In the genomic region with DNA sequence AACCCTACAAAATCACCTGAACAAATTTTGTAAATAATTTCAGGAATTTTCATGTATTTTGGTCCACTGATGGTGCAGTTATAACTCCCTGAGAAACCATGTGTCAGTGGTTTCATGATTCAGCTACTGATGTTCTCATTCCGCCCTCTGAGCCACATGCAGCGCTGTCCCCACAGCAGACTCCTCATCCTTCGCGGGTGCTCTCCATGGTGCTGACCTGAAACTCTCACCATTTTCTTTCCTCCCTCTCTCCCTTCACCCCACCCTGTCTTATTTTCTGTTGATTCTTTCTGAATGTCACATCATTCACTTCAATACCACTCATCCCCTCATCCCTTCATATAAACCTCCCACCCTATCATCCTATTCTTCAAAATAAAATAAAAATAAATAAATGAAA, we compare ENCODE assay signal across 9 mouse cellular contexts.
DNase-seq lines count a peak whose midpoint lies in the region; ATAC-seq and TF ChIP-seq lines count a peak whose summit lies in the region.
"Had no signal": no experiment of that assay in that cellular context is flagged by ENCODE, and none has a peak within 500 bp of the region (broad histone marks: within the 10 kb centered on the region; RNA-seq: fewer than 3 reads in every experiment).

No protein-coding gene starts in this region.

- no peak for TF ChIP-seq POLR2A in limb, embryonic 14.5 days (IDR thresholded peaks at IDR 0.05; ENCODE audit: borderline replicate concordance, extremely low read depth, insufficient read depth, insufficient read length)

- H3K36me3 ChIP-seq in hindbrain, embryonic 10.5 days: no peaks in the 10 kb centered on the region
- H3K36me3 ChIP-seq in hindbrain, embryonic 13.5 days: no peaks in the 10 kb centered on the region
- no peaks in the 10 kb centered on the region for H3K36me3 ChIP-seq in G1E (replicated peaks)
- no peaks in the 10 kb centered on the region for H3K36me3 ChIP-seq in embryonic facial prominence, embryonic 10.5 days (replicated peaks)
- H3K36me3 ChIP-seq in limb, embryonic 14.5 days (ENCODE audit: control insufficient read depth, insufficient read depth, low read length): no peaks in the 10 kb centered on the region
- H3K36me3 ChIP-seq: heart, embryonic 13.5 days had no signal

- H3K4me2 ChIP-seq in hindbrain, embryonic 13.5 days: no peak overlapping the region
- H3K4me2 ChIP-seq in limb, embryonic 14.5 days (replicated peaks; ENCODE audit: low read depth, low read length, severe bottlenecking): no peak overlapping the region
- H3K4me2 ChIP-seq: heart, embryonic 13.5 days had no signal

- no peaks in the 10 kb centered on the region for H3K4me1 ChIP-seq in hindbrain, embryonic 10.5 days (replicated peaks)
- H3K4me1 ChIP-seq in hindbrain, embryonic 13.5 days (replicated peaks): no peaks in the 10 kb centered on the region
- H3K4me1 ChIP-seq in G1E (ENCODE audit: insufficient read depth, low read depth, low read length): no peaks in the 10 kb centered on the region
- no peaks in the 10 kb centered on the region for H3K4me1 ChIP-seq in embryonic facial prominence, embryonic 10.5 days
- no peaks in the 10 kb centered on the region for H3K4me1 ChIP-seq in limb, embryonic 14.5 days (ENCODE audit: control insufficient read depth, insufficient read depth, low read length)
- H3K4me1 ChIP-seq: heart, embryonic 13.5 days had no signal

- no peak for ATAC-seq in hindbrain, embryonic 13.5 days (ENCODE audit: low FRiP score)
- ATAC-seq in G1E (ENCODE audit: extremely low read depth, insufficient number of reproducible peaks, low FRiP score, poor library complexity, severe bottlenecking): no peak
- ATAC-seq in limb, embryonic 14.5 days (ENCODE audit: low FRiP score, low read depth): 0 out of 2 replicates have a peak, but pooled peaks have one; percentile 57
- no peak for ATAC-seq in inflammation-experienced regulatory T-cells, adult 6 months

- H3K4me3 ChIP-seq in hindbrain, embryonic 10.5 days: no peak overlapping the region
- H3K4me3 ChIP-seq in hindbrain, embryonic 13.5 days: no peak overlapping the region
- H3K4me3 ChIP-seq in G1E (ENCODE audit: low read depth, low read length): no peak overlapping the region
- no peak overlapping the region for H3K4me3 ChIP-seq in embryonic facial prominence, embryonic 10.5 days
- no peak overlapping the region for H3K4me3 ChIP-seq in limb, embryonic 14.5 days (replicated peaks; ENCODE audit: low read length)
- H3K4me3 ChIP-seq: heart, embryonic 13.5 days had no signal

- no peaks in the 10 kb centered on the region for H3K9me3 ChIP-seq in hindbrain, embryonic 10.5 days
- no peaks in the 10 kb centered on the region for H3K9me3 ChIP-seq in hindbrain, embryonic 13.5 days
- H3K9me3 ChIP-seq in G1E (replicated peaks): no peaks in the 10 kb centered on the region
- 0 out of 2 replicates have a peak, but pooled peaks cover 3% of the 10 kb centered on the region for H3K9me3 ChIP-seq in embryonic facial prominence, embryonic 10.5 days
- H3K9me3 ChIP-seq in limb, embryonic 14.5 days (ENCODE audit: control insufficient read depth, low read length): no peaks in the 10 kb centered on the region
- H3K9me3 ChIP-seq: heart, embryonic 13.5 days had no signal

- 12% methylated on average over 4 of the region's 4 CpGs for WGBS in hindbrain, embryonic 10.5 days
- 17% methylated on average over 4 of the region's 4 CpGs for WGBS in hindbrain, embryonic 13.5 days
- WGBS in embryonic facial prominence, embryonic 10.5 days: 12% methylated on average over 4 of the region's 4 CpGs
- 11% methylated on average over 4 of the region's 4 CpGs for WGBS in limb, embryonic 14.5 days

- TF ChIP-seq CTCF in G1E (IDR thresholded peaks at IDR 0.05; ENCODE audit: low read depth, low read length): no peak

- H3K9ac ChIP-seq in hindbrain, embryonic 13.5 days: no peak overlapping the region
- H3K9ac ChIP-seq in limb, embryonic 14.5 days (ENCODE audit: low read depth, low read length, severe bottlenecking): no peak overlapping the region
- H3K9ac ChIP-seq: heart, embryonic 13.5 days had no signal

- DNase-seq in hindbrain, embryonic 10.5 days (ENCODE audit: low spot score): peak; percentile 33
- DNase-seq in G1E (ENCODE audit: low spot score): peak; percentile 8
- peak; percentile 64 for DNase-seq in embryonic facial prominence, embryonic 10.5 days (ENCODE audit: low spot score)
- DNase-seq in limb, embryonic 14.5 days (ENCODE audit: low spot score): peak; percentile 48
- DNase-seq in spleen, adult 18-20 months: no peak
- DNase-seq in thymus, postnatal 10 days (ENCODE audit: low spot score in 2 of 2): no peak

- H3K27ac ChIP-seq in hindbrain, embryonic 10.5 days: no peak overlapping the region
- H3K27ac ChIP-seq in hindbrain, embryonic 13.5 days: no peak overlapping the region
- no peak overlapping the region for H3K27ac ChIP-seq in embryonic facial prominence, embryonic 10.5 days (replicated peaks)
- H3K27ac ChIP-seq in limb, embryonic 14.5 days (replicated peaks; ENCODE audit: low read depth, low read length): no peak overlapping the region
- H3K27ac ChIP-seq: heart, embryonic 13.5 days had no signal

- H3K27me3 ChIP-seq in hindbrain, embryonic 10.5 days (ENCODE audit: insufficient read depth, poor library complexity, severe bottlenecking): no peaks in the 10 kb centered on the region
- no peaks in the 10 kb centered on the region for H3K27me3 ChIP-seq in hindbrain, embryonic 13.5 days
- no peaks in the 10 kb centered on the region for H3K27me3 ChIP-seq in G1E (ENCODE audit: insufficient read depth, low read length)
- H3K27me3 ChIP-seq in embryonic facial prominence, embryonic 10.5 days (replicated peaks; ENCODE audit: low read depth, poor library complexity, severe bottlenecking): no peaks in the 10 kb centered on the region
- no peaks in the 10 kb centered on the region for H3K27me3 ChIP-seq in limb, embryonic 14.5 days (ENCODE audit: control insufficient read depth, insufficient read depth, low read length)
- H3K27me3 ChIP-seq: heart, embryonic 13.5 days had no signal

Comparison
In these comparisons a context has a peak if more than half of its experiments do, and no peak if none do; other contexts are left out.
1. DNase-seq: peak in hindbrain, embryonic 10.5 days (single experiment), G1E (single experiment), embryonic facial prominence, embryonic 10.5 days (single experiment) and limb, embryonic 14.5 days (single experiment); none in spleen, adult 18-20 months (0 of 2) and thymus, postnatal 10 days (0 of 2).